Mouse (Mus musculus) B cell, adult 67 days (primary cell): ENCODE measurements around the gene Timp2. TPM values are rescaled to one million over a fixed set of nuclear protein-coding genes. Genes with fewer than 3 reads are reported as not detected.

ENCODE experiments used
- total RNA-seq, 2 experiments: library from RNA; stranded (reverse); gene quantifications; 4 replicates each; pipeline ENCODE4 v1.2.4; 2023

Timp2 gene
- 1 to 10 TPM; 1.2 to 2.9 TPM for total RNA-seq

DNA sequence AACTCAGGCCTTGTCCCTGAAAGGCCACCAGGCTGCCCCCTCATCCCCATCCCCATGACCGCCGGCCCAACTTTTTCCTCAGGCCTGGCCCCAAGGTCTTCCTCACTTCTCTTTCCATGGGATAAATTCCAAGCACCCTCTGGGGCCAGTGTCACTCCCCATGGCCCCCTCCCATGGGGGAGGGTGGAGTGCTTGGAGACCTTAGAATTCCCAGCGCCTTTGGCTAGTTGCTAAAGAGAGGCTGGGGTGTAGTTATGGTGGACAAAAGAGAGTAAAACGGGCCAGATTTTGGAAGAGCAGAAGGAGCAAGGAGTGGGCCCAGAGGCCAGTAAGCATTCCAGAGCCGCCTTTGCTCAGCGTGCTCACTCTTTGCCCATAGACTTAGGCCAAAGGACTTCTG, at the start of gene Timp2:
Gene Timp2 (minus strand): TSS at position 101 of the 400 bp plus-strand sequence.

DNA sequence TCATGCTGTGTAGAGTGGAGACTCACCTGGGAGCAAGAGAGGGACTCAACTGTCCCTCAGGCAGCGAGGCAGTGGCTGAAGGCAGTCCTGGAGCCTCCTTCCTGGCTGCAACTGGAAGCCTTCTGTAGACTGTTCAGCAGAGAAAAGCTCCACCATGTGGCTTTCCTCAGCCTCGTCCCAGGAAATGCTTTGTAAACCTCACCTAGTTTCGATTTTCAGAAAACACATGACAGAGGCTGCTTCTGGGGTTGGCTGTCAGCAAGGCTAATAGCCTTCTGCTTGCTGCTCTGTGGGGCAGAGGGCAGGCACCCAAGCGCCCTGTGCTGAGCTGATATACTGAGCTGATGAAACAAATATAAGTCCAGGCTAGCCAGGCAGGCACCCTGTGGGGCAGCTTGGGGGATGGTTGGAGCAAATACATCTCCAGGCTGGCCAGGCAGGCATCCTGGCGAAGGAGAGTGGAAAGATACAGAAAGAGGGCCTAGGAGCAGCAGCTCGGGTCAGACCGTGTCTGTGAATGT, 46.3 kb upstream of the Timp2 start, which contains the start of gene Lgals3bp:
Gene Lgals3bp (minus strand): TSS at position 333 of the 521 bp plus-strand sequence.

DNA sequence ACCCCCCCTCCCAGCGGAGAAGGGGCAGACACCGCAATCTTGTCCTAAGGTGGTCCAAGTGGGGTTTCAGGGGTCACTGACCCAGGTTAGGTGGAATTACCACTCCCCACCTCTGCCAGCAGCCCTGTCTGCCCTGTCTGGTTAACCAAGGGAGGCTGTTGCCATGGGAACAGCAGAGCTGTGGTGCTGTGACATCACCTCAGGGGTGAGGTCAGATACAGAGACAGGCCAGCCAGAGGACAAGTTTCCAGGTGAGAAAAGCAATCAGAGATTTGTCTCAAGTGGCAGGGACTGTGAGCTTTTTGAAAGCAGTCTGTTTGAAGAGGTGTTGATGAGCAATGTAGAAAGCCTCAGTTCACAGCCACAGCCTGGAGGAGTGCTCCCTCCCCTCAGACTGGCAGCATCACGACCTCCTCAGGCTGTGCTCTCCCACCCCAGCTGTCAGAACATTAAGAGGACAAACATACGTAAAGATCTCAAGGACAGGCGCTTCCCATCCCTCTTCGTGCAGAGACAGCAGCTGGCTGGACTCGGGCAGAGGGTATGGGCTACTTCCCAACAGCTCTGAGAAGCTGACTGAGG, 13.0 kb downstream of the Timp2 start, which contains the start of gene Cep295nl:
Gene Cep295nl (minus strand): TSS at position 101 of the 582 bp plus-strand sequence.

DNA sequence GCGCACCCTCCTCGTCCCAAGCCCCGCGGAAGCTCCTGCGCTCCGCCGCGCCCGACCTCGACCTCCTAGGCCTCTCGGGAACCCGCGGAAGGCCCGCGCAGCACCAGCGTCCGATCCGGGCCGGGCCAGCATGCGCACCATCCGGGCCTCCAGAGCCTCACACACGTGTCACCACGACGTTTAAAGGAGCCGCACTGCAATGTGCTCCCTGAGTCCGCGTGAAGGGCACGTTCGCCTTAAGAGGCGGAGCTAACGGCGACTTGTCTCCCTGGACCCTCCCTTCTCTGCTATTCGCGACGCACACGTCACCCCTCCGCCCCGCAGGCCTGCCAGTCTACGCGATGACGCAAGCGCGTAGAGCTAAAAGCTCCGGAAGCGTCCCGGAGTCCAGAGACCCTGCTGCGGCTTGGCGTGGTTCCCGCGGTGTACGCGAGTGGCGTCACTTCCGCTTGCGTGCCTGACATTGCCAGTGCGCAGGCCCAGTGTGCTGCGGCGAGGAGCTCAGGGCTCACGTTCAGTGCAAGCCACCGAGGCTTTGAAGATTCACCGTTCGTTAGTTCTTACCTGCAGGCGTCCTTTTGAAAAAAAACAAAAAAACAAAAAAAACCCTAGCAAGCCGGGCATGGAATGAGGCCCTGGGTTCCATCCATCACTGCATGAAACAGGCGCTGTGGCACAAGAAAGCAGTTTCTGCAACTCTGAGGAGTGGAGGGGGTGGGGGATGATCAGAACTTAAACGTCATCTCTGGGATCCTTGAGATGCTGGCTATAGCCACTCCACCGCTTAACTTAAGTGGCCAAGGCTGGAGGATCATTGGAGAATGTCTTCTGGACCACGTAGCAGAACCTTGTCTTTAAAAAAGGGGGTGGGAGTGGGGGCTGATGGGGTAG, 65.3 kb downstream of the Timp2 start, which contains the start of gene Usp36:
Gene Usp36 (minus strand): TSS at position 246 of the 891 bp plus-strand sequence.

Other genes with a start within 250 kb of the Timp2 start
- gene Dnah17, start 225.1 kb downstream of the Timp2 start, total RNA-seq: 1 to 10 TPM in 1 of 2 experiments, under 1 TPM in 1; 0.64 to 1.2 TPM
- gene Cyth1, start 107.1 kb downstream of the Timp2 start, total RNA-seq: 100 to 1,000 TPM; 206 to 256 TPM
- gene Usp36, start 65.5 kb downstream of the Timp2 start, total RNA-seq: 10 to 100 TPM; 56.5 to 58.1 TPM
- gene Cep295nl, start 13.2 kb downstream of the Timp2 start, total RNA-seq: not detected
- gene Lgals3bp, start 46.4 kb upstream of the Timp2 start, total RNA-seq: 10 to 100 TPM in 1 of 2 experiments, 1 to 10 TPM in 1; 7.5 to 13.5 TPM
- gene Cant1, start 63.3 kb upstream of the Timp2 start, total RNA-seq: 10 to 100 TPM; 47.8 to 49.3 TPM
- not detected for gene C1qtnf1, start 72.5 kb upstream of the Timp2 start, total RNA-seq
- gene Engase, start 121.1 kb upstream of the Timp2 start, total RNA-seq: 10 to 100 TPM in 1 of 2 experiments, 1 to 10 TPM in 1; 5.7 to 14.2 TPM